Mouse (Mus musculus) MEL (cell line): Measurements from ENCODE around the gene AW549877. TPM values are rescaled to one million over a fixed set of nuclear protein-coding genes. Genes with fewer than 3 reads are reported as not detected.

Source experiments
- DNase-seq: peaks from one replicate; pipeline ENCODE4 v3.0.0; 2011; ENCODE audit warnings: low read depth, low spot score
- H3K27ac ChIP-seq: 2 replicates; pipeline ENCODE4 v1.5.1; 2012; ENCODE audit warnings: low read depth, mild to moderate bottlenecking, control low read depth, low read length, moderate library complexity; ENCODE audit not compliant: control insufficient read depth
- H3K27me3 ChIP-seq, 2 experiments: fragments of 150-350 bp in 1 of 2; sonication (generic) in 1 of 2; 2 replicates each; pipeline ENCODE4 v1.6.1; 2012; ENCODE audit warnings: low read length in 2 of 2, mild to moderate bottlenecking in 2 of 2, improper control_type of control experiment in 1 of 2, moderate library complexity in 1 of 2; ENCODE audit not compliant: insufficient read depth in 2 of 2, control insufficient read depth in 1 of 2
- H3K36me3 ChIP-seq, 2 experiments: 2 replicates each; pipeline ENCODE4 v1.6.1; 2012 to 2014; ENCODE audit warnings: low read length in 2 of 2, improper control_type of control experiment in 1 of 2, inconsistent platforms in 1 of 2, mild to moderate bottlenecking in 1 of 2; ENCODE audit not compliant: insufficient read depth in 2 of 2, control insufficient read depth in 1 of 2
- H3K4me1 ChIP-seq, 2 experiments: fragments of 150-350 bp in 1 of 2; sonication (generic) in 1 of 2; 2 replicates each; pipeline ENCODE4 v1.6.1; 2012; ENCODE audit warnings: low read length in 2 of 2, improper control_type of control experiment in 1 of 2, mild to moderate bottlenecking in 1 of 2; ENCODE audit not compliant: insufficient read depth in 2 of 2, control insufficient read depth in 1 of 2
- H3K4me3 ChIP-seq, 2 experiments: fragments of 150-350 bp in 1 of 2; sonication (generic) in 1 of 2; 2 replicates each; pipeline ENCODE4 v1.5.1; 2012; ENCODE audit warnings: low read depth in 2 of 2, low read length in 2 of 2, mild to moderate bottlenecking in 2 of 2, moderate library complexity in 2 of 2, control low read depth in 1 of 2, improper control_type of control experiment in 1 of 2; ENCODE audit not compliant: control insufficient read depth in 1 of 2, insufficient read depth in 1 of 2
- H3K79me2 ChIP-seq: 2 replicates; pipeline ENCODE4 v1.6.1; 2012; ENCODE audit warnings: mild to moderate bottlenecking, low read length, moderate library complexity; ENCODE audit not compliant: control insufficient read depth, poor library complexity, insufficient read depth
- H3K9ac ChIP-seq: 2 replicates; pipeline ENCODE4 v1.6.1; 2012; ENCODE audit warnings: low read depth, mild to moderate bottlenecking, control low read depth, low read length, moderate library complexity; ENCODE audit not compliant: control insufficient read depth, poor library complexity, severe bottlenecking
- H3K9me3 ChIP-seq: fragments of 150-350 bp; sonication (generic); replicated peaks from 2 replicates; pipeline ENCODE4 v1.6.1; 2012; ENCODE audit warnings: mild to moderate bottlenecking, low read length, improper control_type of control experiment, moderate library complexity; ENCODE audit not compliant: insufficient read depth
- CTCF ChIP-seq, 3 experiments: IDR thresholded peaks in 2 of 3; conservative IDR thresholded peaks in 1 of 3; 2 replicates each; pipeline ENCODE4 v1.5.1; 2011 to 2012; ENCODE audit warnings: low read length in 3 of 3, low read depth in 2 of 3, mild to moderate bottlenecking in 2 of 3, improper control_type of control experiment in 1 of 3, inconsistent platforms in 1 of 3, mixed read lengths in 1 of 3, moderate library complexity in 1 of 3; ENCODE audit not compliant: control insufficient read depth in 1 of 3, insufficient read depth in 1 of 3, poor library complexity in 1 of 3, severe bottlenecking in 1 of 3
- E2F4 ChIP-seq: IDR thresholded peaks from 2 replicates; pipeline ENCODE4 v1.6.1; 2011; ENCODE audit warnings: low read depth, low read length, improper control_type of control experiment, borderline replicate concordance
- GATA1 ChIP-seq: IDR thresholded peaks from 2 replicates; pipeline ENCODE4 v1.6.1; 2011; ENCODE audit warnings: low read depth, low read length, improper control_type of control experiment
- JUND ChIP-seq: IDR thresholded peaks from 2 replicates; pipeline ENCODE4 v1.6.1; 2011; ENCODE audit warnings: low read depth, mild to moderate bottlenecking, improper control_type of control experiment, low read length
- MAFK ChIP-seq: IDR thresholded peaks from 2 replicates; pipeline ENCODE4 v1.6.1; 2011; ENCODE audit warnings: low read depth, mild to moderate bottlenecking, low read length, improper control_type of control experiment, borderline replicate concordance
- MAZ ChIP-seq: IDR thresholded peaks from 2 replicates; pipeline ENCODE4 v1.6.1; 2012; ENCODE audit warnings: low read depth, mild to moderate bottlenecking, inconsistent platforms, low read length, improper control_type of control experiment
- MYC ChIP-seq: IDR thresholded peaks from 2 replicates; pipeline ENCODE4 v1.6.1; 2011; ENCODE audit warnings: low read depth, mild to moderate bottlenecking, low read length, improper control_type of control experiment, moderate library complexity
- NELFE ChIP-seq: IDR thresholded peaks from 2 replicates; pipeline ENCODE4 v1.6.1; 2011; ENCODE audit warnings: low read depth, low read length, improper control_type of control experiment
- SIN3A ChIP-seq: IDR thresholded peaks from 2 replicates; pipeline ENCODE4 v1.6.1; 2012; ENCODE audit warnings: low read length, improper control_type of control experiment, inconsistent platforms
- TAL1 ChIP-seq: IDR thresholded peaks from 2 replicates; pipeline ENCODE4 v1.6.1; 2012; ENCODE audit warnings: mild to moderate bottlenecking, inconsistent platforms, low read length, moderate library complexity, mixed read lengths
- TBP ChIP-seq: IDR thresholded peaks from 2 replicates; pipeline ENCODE4 v1.8.0; 2011; ENCODE audit warnings: low read depth, low read length, improper control_type of control experiment
- UBTF ChIP-seq: IDR thresholded peaks from 2 replicates; pipeline ENCODE4 v1.6.1; 2012; ENCODE audit warnings: low read depth, mild to moderate bottlenecking, inconsistent platforms, low read length, improper control_type of control experiment, moderate library complexity, borderline replicate concordance; ENCODE audit not compliant: insufficient read depth
- USF1 ChIP-seq: IDR thresholded peaks from 2 replicates; pipeline ENCODE4 v1.6.1; 2014; ENCODE audit warnings: low read depth, mild to moderate bottlenecking, inconsistent platforms, low read length, improper control_type of control experiment, moderate library complexity
- USF2 ChIP-seq, 2 experiments: IDR thresholded peaks; 2 replicates each; pipeline ENCODE4 v1.6.1; 2011 to 2012; ENCODE audit warnings: improper control_type of control experiment in 2 of 2, low read length in 2 of 2, borderline replicate concordance in 1 of 2, inconsistent platforms in 1 of 2, low read depth in 1 of 2, mild to moderate bottlenecking in 1 of 2; ENCODE audit not compliant: insufficient read depth in 1 of 2
- ZMIZ1 ChIP-seq: IDR thresholded peaks from 2 replicates; pipeline ENCODE4 v1.6.1; 2012; ENCODE audit warnings: low read depth, mild to moderate bottlenecking, inconsistent platforms, low read length, improper control_type of control experiment, moderate library complexity
- ZNF384 ChIP-seq: IDR thresholded peaks from 2 replicates; pipeline ENCODE4 v1.6.1; 2012; ENCODE audit warnings: low read depth, mild to moderate bottlenecking, inconsistent platforms, low read length, improper control_type of control experiment
- polyA plus RNA-seq, 2 experiments: library from polyadenylated mRNA; stranded (reverse) in 1 of 2; unstranded in 1 of 2; fragments of >175 nt in 1 of 2; fragments of >200 nt in 1 of 2; gene quantifications; 2 replicates each; pipeline versions ENCODE4 v1.2.1 to v1.2.4; 2012; ENCODE audit warnings: low replicate concordance in 2 of 2, low read depth in 1 of 2; ENCODE audit not compliant: insufficient read length in 2 of 2, insufficient read depth in 1 of 2, missing spikeins in 1 of 2
- total RNA-seq: library from RNA; depleted of rRNA; stranded (reverse); fragments of 300-350 nt; gene quantifications from 2 replicates; pipeline ENCODE4 v1.2.3, GENCODE M21; 2012

AW549877 gene
- total and polyA plus RNA-seq, 3 experiments: 5.0 to 13.5 TPM; not detected in 1

DNA sequence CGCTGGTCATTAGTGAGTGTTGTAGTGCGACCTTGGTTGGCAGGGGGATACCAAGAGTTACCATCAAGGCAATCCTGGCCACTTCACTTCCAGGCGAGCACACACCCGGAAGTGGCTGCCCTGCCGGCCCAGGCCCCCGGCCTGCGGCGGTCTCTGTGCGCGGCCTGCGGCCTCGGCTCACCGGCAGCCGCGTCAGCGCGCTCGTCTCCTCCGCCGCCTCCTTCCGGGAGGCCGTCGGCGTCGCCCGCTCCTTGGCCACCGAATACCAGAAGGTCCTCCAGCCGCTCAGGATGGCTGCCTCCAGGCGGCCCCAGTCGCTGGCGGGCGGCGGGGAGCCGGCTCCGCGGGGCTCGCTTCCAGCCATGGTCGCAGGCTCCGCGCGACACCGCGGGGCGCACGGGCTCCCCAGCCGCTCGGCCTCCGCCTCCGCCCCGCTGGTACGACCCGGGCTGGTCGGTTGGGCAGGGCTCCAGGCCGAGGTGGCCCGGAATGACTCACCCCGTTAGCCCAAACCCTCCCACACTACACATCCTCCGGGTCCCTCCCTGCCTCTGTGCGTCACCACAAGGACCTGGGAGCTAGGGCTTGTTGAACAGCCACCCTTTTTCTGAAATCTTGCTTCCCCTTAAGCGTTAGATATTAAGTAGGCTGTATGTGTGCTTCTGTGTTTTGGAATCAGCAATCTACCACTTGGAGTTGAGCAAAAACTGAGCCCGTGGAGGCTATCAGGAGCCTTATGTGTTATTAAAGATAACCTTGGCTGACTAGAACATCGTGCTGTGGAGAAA lies 16.3 kb downstream of the AW549877 start, which contains the start of gene Fbxo4 (continued):
- TF ChIP-seq TAL1 (no peak), GATA1 (0 out of 2 replicates have a peak, but pooled peaks have one; percentile 8), E2F4 (no peak), USF1 (no peak), NELFE (peak; percentile 54), USF2 (IDR thresholded peaks at IDR 0.05; ENCODE audit: borderline replicate concordance in 1 of 2, insufficient read depth in 1 of 2, low read depth in 1 of 2, low read length in 2 of 2) (no peak), ZNF384 (no peak), MYC (no peak), UBTF (peak; percentile 97), JUND (no peak), ZMIZ1 (no peak), TBP (peak; percentile 46; the same call in 1 of the 2 replicates), MAFK (no peak)

GRCm38 (mm10) chr15:3978279-3978678 lies 17.3 kb downstream of the AW549877 start:
- H3K4me1 ChIP-seq: peaks cover 3 to 4% of the 10 kb centered on the region in 2 experiments; a peak in 3 of 4 replicates
- H3K9ac ChIP-seq: no peak overlapping the region
- no peak overlapping the region for H3K27ac ChIP-seq
- no peak overlapping the region; a peak in 1 of 4 replicates for H3K4me3 ChIP-seq
- no peaks in the 10 kb centered on the region for H3K9me3 ChIP-seq
- TF ChIP-seq TBP (no peak), E2F4 (no peak), MAFK (no peak), USF1 (no peak), NELFE (no peak), MAZ (no peak), SIN3A (no peak), CTCF (IDR thresholded peaks at IDR 0.05 in 2 of 3, conservative IDR thresholded peaks at IDR 0.05 in 1 of 3; ENCODE audit: control insufficient read depth in 1 of 3, insufficient read depth in 1 of 3, low read depth in 2 of 3, low read length in 3 of 3, poor library complexity in 1 of 3, severe bottlenecking in 1 of 3) (peak in 1 of 3 experiments; percentile 25; a peak in 1 of 6 replicates), MYC (no peak)
- H3K36me3 ChIP-seq: peaks cover 0 to 17% of the 10 kb centered on the region in 2 experiments; a peak in 2 of 4 replicates
- no peak for DNase-seq
- no peaks in the 10 kb centered on the region for H3K27me3 ChIP-seq
- H3K79me2 ChIP-seq: peaks cover 6% of the 10 kb centered on the region; the same call in 1 of the 2 replicates
